Mouse (Mus musculus) liver, embryonic 16.5 days (tissue): Measurements from ENCODE around the gene Zfp1. TPM values are rescaled to one million over a fixed set of nuclear protein-coding genes. Genes with fewer than 3 reads are reported as not detected.
"Not testable (repeated sequence)": the region's sequence is repeated elsewhere in the genome, so short reads cannot be mapped to it uniquely, and the experiment has no call there.

Source experiments
- ATAC-seq: fragments of 200-750 bp; cut with Nextera tagmentation; 2 replicates; pipeline ENCODE4 v1.8.0; 2017; ENCODE audit warnings: low read depth, mild to moderate bottlenecking, moderate number of reproducible peaks, moderate library complexity
- H3K27ac ChIP-seq: fragments of 300-500 bp; sonication (generic); 2 replicates; pipeline ENCODE4 v1.5.1; 2014; ENCODE audit warnings: mild to moderate bottlenecking, low read length
- H3K27me3 ChIP-seq: fragments of 300-500 bp; sonication (generic); 2 replicates; pipeline ENCODE4 v1.6.1; 2014; ENCODE audit warnings: low read depth, low read length, mixed read lengths; ENCODE audit not compliant: control insufficient read depth, insufficient read depth
- H3K36me3 ChIP-seq: fragments of 300-500 bp; sonication (generic); 2 replicates; pipeline ENCODE4 v1.6.1; 2014; ENCODE audit warnings: mild to moderate bottlenecking; ENCODE audit not compliant: control insufficient read depth, insufficient read depth
- H3K4me1 ChIP-seq: fragments of 300-500 bp; sonication (generic); 2 replicates; pipeline ENCODE4 v1.6.1; 2014; ENCODE audit warnings: low read depth, low read length, mixed read lengths; ENCODE audit not compliant: control insufficient read depth
- H3K4me2 ChIP-seq: fragments of 300-500 bp; sonication (generic); 2 replicates; pipeline ENCODE4 v1.6.1; 2014; ENCODE audit warnings: low read depth, low read length, mixed read lengths
- H3K4me3 ChIP-seq: fragments of 300-500 bp; sonication (generic); 2 replicates; pipeline ENCODE4 v1.5.1; 2014; ENCODE audit warnings: low read depth, mild to moderate bottlenecking, low read length
- H3K9ac ChIP-seq: fragments of 300-500 bp; sonication (generic); 2 replicates; pipeline ENCODE4 v1.6.1; 2014; ENCODE audit warnings: low read depth, low read length
- H3K9me3 ChIP-seq: fragments of 300-500 bp; sonication (generic); replicated peaks from 2 replicates; pipeline ENCODE4 v1.6.1; 2016; ENCODE audit warnings: low read length; ENCODE audit not compliant: control insufficient read depth
- WGBS: fragments of 180-500 bp; shearing (Covaris S2); extraction: QIAGEN DNeasy Blood & Tissue Kit; methylation state at CpG from one replicate; pipeline ENCODE4 v1.1.7; 2014; ENCODE audit not compliant: insufficient replicate concordance; 5-methylcytosine and 5-hydroxymethylcytosine counted together
- polyA plus RNA-seq: library from polyadenylated mRNA; unstranded; fragments of >200 nt; fragmentation: Nextera tagmentation; extraction: Ambion mirVana; gene quantifications from 2 replicates; pipeline ENCODE4 v1.2.1, GENCODE M21; 2015

Zfp1 gene
- polyA plus RNA-seq, 1 experiment from 2014 or later: 4.0 TPM

DNA sequence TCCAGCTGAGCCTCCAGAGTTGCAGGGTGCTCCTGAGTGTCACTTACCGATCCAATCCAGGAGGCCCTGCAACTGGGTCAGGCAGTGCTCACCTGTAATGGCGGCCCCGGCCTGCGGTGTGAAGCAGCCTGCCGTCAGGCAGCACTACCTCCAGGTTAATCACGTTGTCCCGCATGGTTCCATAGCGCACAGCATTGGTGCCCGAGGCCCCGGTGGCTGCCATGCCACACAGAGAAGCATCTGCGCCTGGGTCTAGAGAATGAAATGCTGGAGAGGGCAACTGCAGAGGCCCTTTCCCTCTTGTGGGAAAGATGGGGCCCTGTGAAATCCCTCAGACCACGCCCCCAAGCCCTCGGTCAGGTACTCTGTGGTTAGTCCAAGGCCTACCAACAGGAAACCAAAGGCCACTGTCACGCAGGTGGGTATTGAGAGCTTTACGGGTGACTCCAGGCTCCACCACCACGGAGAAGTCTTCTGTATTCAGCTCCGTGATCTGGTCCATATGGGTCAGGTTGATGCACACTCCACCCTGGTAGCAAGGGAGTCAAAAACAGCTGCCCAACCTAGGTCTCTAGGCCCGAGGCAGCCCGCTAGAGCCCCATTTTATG, 14.2 kb upstream of the Zfp1 start:
- 59% methylated on average over 19 of the region's 19 CpGs for WGBS
- H3K4me2 ChIP-seq: no peak overlapping the region
- no peak overlapping the region for H3K4me3 ChIP-seq
- H3K9ac ChIP-seq: no peak overlapping the region
- no peaks in the 10 kb centered on the region for H3K36me3 ChIP-seq
- H3K4me1 ChIP-seq: no peaks in the 10 kb centered on the region; the same call in 1 of the 2 replicates
- H3K27ac ChIP-seq: no peak overlapping the region
- no peaks in the 10 kb centered on the region for H3K27me3 ChIP-seq
- 0 out of 2 replicates have a peak, but pooled peaks have one; percentile 15 for ATAC-seq
- H3K9me3 ChIP-seq: no peaks in the 10 kb centered on the region

DNA sequence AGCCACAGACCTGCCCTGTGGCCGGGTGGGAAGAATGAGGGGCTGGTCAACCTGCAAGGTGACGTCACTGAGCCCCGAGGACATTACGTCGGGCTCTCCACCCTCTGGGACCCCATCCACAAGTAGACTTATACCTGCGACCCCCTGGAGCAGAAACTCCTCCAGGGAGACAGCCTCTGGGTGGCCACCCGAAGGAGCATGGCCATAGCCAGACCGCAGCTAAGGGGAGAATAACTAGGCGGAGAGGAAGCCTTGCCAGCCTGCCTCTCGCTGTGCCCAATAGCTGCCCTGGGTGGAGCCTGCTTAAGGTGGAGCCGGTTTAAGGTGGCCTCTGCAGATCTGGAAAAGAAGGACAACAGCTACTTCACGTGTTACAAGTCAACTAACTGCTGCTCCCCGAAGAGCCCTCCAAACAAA, 13.1 kb upstream of the Zfp1 start, which contains the start of gene Ldhd:
TSS of gene Ldhd (minus strand) at position 270 of the 417 bp plus-strand sequence.
- Histone ChIP-seq H3K27me3 (no peaks in the 10 kb centered on the region), H3K4me2 (peak within 1 kb of the TSS; percentile 53), H3K4me1 (no peaks in the 10 kb centered on the region; the same call in 1 of the 2 replicates), H3K36me3 (no peaks in the 10 kb centered on the region), H3K4me3 (peak within 1 kb of the TSS; percentile 44), H3K9me3 (no peaks in the 10 kb centered on the region), H3K27ac (no peak within 1 kb of the TSS), H3K9ac (no peak within 1 kb of the TSS)
- ATAC-seq: peak; percentile 45; the same call in 1 of the 2 replicates
- 26% methylated on average over 13 of the region's 13 CpGs for WGBS

DNA sequence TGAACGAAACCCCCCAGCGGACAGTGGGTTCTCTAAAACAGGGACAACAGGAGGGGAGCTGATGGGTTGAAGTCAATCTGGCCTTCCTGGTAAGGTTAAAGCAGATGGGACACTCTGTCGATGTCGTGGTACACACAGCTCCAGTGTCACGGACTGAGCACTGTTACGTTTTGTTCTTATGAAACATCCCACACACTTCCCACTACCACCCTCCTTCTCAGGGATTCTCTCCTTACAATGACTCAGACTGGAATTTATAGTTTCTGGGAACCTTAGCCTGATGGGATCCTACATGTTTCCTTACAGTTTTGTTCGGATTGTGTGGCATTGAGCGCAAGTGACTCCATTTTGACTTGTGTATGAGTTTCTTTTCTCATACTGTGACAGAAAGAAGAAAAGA, 11.6 kb upstream of the Zfp1 start:
- WGBS: 80% methylated on average over 8 of the region's 8 CpGs

DNA sequence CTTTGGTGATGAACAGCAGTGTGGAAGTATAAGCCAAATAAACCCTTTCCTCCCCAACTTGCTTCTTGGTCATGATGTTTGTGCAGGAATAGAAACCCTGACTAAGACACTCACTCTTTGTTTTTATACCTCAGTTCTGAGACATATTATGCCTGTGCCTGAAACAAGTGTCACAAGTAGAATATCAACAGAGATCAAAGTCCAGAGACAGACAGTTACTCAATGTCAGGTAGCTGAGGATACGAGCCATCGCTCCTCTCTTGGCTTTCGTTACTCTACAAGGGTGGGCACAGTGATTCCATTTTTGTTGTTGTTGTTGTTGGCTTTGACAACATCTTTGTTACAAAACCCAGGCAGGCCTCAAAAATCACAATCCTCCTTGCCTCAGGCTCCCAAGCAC, 10.2 kb upstream of the Zfp1 start:
- Histone ChIP-seq H3K27me3 (no peaks in the 10 kb centered on the region), H3K27ac (no peak overlapping the region), H3K4me3 (no peak overlapping the region), H3K36me3 (no peaks in the 10 kb centered on the region), H3K4me1 (no peaks in the 10 kb centered on the region; the same call in 1 of the 2 replicates), H3K9ac (no peak overlapping the region), H3K4me2 (no peak overlapping the region), H3K9me3 (no peaks in the 10 kb centered on the region)
- WGBS: 80% methylated on average over 3 of the region's 3 CpGs
- ATAC-seq: no peak

More for the DNA sequence above, 11.6 kb upstream of the Zfp1 start:
- no peaks in the 10 kb centered on the region for H3K27me3 ChIP-seq
- H3K4me2 ChIP-seq: no peak overlapping the region
- H3K4me1 ChIP-seq: no peaks in the 10 kb centered on the region; the same call in 1 of the 2 replicates
- no peak overlapping the region for H3K27ac ChIP-seq
- H3K9me3 ChIP-seq: no peaks in the 10 kb centered on the region
- H3K36me3 ChIP-seq: no peaks in the 10 kb centered on the region
- no peak overlapping the region for H3K4me3 ChIP-seq
- no peak for ATAC-seq
- H3K9ac ChIP-seq: no peak overlapping the region

DNA sequence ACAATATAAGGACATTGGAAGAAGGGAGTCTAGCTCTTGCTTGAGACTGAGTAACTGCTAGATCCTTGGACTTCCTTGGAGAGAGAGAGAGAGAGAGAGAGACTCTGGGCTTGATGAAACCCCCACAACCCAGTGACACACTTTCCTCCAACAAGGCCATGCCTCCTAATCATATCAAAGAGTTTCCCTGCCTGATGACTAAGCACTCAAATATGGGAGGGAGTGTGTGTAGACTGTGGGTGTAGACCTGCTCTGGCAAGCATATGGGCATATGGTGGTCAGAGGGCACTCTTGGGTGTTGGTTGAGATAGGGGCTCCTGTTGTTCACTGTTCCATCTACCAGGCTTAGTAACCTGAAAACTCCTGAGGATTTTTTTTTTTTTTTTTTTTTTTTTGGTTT, 5.1 kb upstream of the Zfp1 start:
- ATAC-seq: no peak
- H3K27me3 ChIP-seq: no peaks in the 10 kb centered on the region
- H3K36me3 ChIP-seq: no peaks in the 10 kb centered on the region

DNA sequence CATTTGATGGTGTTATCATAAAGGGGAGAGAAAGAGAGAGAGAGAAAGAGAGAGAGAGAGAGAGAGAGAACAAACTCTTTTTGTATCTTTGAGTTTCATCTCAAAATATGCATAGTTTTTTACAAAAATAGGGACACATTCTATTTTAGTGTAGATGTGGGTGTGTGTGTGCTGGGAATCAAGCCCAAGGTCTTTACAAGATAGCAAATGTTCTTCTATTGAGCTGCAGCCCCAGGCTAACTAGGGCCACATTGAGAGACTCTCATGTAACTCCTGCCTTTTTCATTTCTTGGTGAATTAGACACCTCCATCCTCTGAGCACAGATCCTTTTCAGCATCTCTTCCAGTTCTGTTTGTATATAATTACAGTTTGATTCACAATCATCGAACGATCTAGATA, 2.1 kb upstream of the Zfp1 start:
- H3K9ac ChIP-seq: no peak overlapping the region
- H3K27me3 ChIP-seq: no peaks in the 10 kb centered on the region
- no peak overlapping the region for H3K4me3 ChIP-seq
- ATAC-seq: no peak
- WGBS: 81% methylated on average over 2 of the region's 2 CpGs
- no peaks in the 10 kb centered on the region for H3K36me3 ChIP-seq
- no peak overlapping the region for H3K27ac ChIP-seq
- H3K4me2 ChIP-seq: no peak overlapping the region
- H3K9me3 ChIP-seq: no peaks in the 10 kb centered on the region
- peaks cover 10% of the 10 kb centered on the region for H3K4me1 ChIP-seq

More for the DNA sequence above, 5.1 kb upstream of the Zfp1 start:
- H3K4me2 ChIP-seq: no peak overlapping the region
- H3K4me1 ChIP-seq: peaks cover 10% of the 10 kb centered on the region
- no peaks in the 10 kb centered on the region for H3K9me3 ChIP-seq
- H3K27ac ChIP-seq: no peak overlapping the region
- H3K9ac ChIP-seq: no peak overlapping the region
- no peak overlapping the region for H3K4me3 ChIP-seq

DNA sequence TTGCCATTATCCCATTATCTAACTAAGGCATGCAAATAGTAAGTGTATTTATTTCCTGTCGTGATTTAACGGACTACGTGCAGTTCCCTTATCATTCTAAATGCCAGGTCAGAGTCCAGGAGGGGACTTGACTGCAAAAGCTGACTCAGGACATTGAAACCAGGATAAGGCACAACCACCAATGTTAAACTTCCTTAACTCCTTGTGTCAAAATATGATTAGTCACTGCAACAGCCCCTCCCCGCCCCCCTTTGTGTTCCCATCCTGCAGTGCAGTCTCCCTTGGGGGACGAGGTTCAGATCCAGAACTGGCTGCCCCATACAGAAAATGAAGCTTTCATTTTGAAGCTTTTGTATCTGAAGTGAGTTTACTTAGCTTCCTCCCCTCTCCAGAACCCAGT, 705 bp upstream of the Zfp1 start:
- WGBS: 2% methylated on average over 5 of the region's 5 CpGs

DNA sequence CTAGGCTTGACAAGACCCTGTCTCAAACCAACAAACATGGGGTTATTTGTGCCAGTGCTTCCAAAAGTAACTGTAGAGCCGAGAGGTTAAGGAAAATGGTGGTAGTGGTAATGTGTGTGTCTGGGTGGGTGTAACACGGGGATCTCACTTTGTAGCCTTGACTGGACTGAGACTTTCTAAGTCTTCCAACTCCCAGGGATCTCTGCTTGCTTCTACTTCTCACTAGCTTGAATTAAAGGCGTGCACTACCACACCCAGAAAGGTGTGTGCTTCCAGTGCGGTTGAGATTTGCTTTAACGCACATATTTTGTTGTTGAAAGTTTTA, 300 bp upstream of the Zfp1 start:
- peak overlapping the region; percentile 92 for H3K4me3 ChIP-seq
- WGBS: 1% methylated on average over 5 of the region's 5 CpGs
- peak overlapping the region; percentile 89 for H3K9ac ChIP-seq
- peak; percentile 6 for ATAC-seq
- peak overlapping the region; percentile 97 for H3K27ac ChIP-seq
- H3K27me3 ChIP-seq: no peaks in the 10 kb centered on the region
- no peaks in the 10 kb centered on the region for H3K9me3 ChIP-seq
- H3K36me3 ChIP-seq: no peaks in the 10 kb centered on the region
- peaks cover 10% of the 10 kb centered on the region for H3K4me1 ChIP-seq
- H3K4me2 ChIP-seq: peak overlapping the region; percentile 100

More for the DNA sequence above, 705 bp upstream of the Zfp1 start:
- peaks cover 10% of the 10 kb centered on the region for H3K4me1 ChIP-seq
- H3K9ac ChIP-seq: peak overlapping the region; percentile 89
- H3K27ac ChIP-seq: peak overlapping the region; percentile 97
- 0 out of 2 replicates have a peak, but pooled peaks have one; percentile 2 for ATAC-seq
- no peaks in the 10 kb centered on the region for H3K36me3 ChIP-seq
- H3K4me2 ChIP-seq: peak overlapping the region; percentile 100
- H3K27me3 ChIP-seq: no peaks in the 10 kb centered on the region
- H3K9me3 ChIP-seq: no peaks in the 10 kb centered on the region
- peak overlapping the region; percentile 92 for H3K4me3 ChIP-seq

DNA sequence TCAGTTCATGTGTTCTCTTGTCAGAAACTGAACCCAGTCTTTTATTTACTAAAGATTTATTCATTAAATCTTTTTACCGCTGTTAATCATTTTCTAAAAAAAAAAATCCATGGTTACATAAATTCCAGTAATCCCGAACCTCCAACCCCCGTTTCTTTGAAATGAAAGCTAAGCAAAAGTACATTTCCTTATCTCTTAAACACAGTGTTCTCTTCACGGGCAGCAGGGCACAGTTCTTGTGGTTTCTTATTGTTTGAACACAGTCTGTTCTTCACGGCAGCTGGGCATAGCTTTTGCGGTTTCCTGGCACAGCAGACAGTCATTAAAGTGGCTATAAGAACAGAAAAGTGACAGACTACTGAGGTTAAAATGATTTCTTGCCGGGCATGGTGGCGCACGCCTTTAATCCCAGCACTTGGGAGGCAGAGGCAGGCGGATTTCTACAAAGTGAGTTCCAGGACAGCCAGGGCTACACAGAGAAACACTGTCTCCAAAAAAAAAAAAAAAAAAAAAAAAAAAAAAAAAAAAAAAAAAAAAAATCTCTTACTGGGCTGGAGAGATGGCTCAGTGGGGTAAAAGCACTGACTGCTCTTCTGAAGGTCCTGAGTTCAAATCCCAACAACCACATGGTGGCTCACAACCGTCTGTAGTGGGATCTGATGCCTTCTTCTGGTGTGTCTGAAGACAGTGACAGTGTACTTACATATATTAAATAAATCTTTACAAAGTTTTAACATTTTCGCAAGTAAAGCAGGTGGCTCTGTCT, 1.3 kb downstream of the Zfp1 start:
- H3K36me3 ChIP-seq, H3K4me1 ChIP-seq, H3K27me3 ChIP-seq, ATAC-seq, H3K9me3 ChIP-seq: not testable (repeated sequence)
- H3K9ac ChIP-seq: peak overlapping the region; percentile 89
- peak overlapping the region; percentile 97 for H3K27ac ChIP-seq
- WGBS: 21% methylated on average over 12 of the region's 12 CpGs
- peak overlapping the region; percentile 92 for H3K4me3 ChIP-seq
- H3K4me2 ChIP-seq: peak overlapping the region; percentile 100
